Mouse (Mus musculus) heart, postnatal 36 days (tissue): ENCODE measurements around the gene Dhx33. TPM values are rescaled to one million over a fixed set of nuclear protein-coding genes. Genes with fewer than 3 reads are reported as not detected.
A peak's percentile ranks its signal among the peaks of the same experiment; 100 is the strongest.

ENCODE experiments used
- DNase-seq, 2 experiments: peaks; one replicate each; pipeline ENCODE4 v3.0.0; 2021 to 2022
- intact Hi-C: fragments of 180-260 bp; cut with DNase I; formaldehyde crosslinking; loops from one replicate; pipeline ENCODE4 v1.15.1; 2025
- total RNA-seq, 2 experiments: library from RNA; stranded (reverse); gene quantifications; 2 replicates each; pipeline ENCODE4 v1.2.3; 2021

The Dhx33 gene
- 10 to 100 TPM; 10.6 to 10.7 TPM for total RNA-seq

DNA sequence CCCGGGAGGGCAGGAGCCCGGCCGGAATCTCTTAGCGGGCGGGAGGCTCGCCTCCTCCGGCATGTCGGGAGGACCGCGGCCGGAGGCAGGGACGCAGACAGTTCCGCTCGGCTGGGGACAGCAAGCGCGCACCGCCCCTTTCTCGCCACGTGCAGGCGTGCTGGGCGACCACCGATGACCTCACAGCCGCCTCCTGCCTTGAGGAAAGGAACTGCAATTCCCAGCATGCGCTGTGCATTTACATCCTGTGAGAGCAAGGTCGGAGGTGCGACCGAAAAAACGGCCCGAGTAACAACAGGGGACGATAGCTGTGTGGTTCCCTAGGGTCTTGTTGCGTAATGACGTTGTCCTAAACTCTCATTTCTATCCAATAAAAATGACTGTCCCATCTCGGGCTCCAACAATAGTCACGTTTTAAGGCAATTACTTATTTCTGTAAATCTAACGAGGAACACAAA, at the start of gene Dhx33:
Dhx33 (minus strand) TSS at position 122 of the 458 bp plus-strand sequence.
- intact Hi-C loops: loop anchor here (2.0 kb wide), 1 partner anchor 14 kb away; the partner anchor contains the start of genes Derl2 and Mis12
- DNase-seq: peak; percentile 93 to 94

DNA sequence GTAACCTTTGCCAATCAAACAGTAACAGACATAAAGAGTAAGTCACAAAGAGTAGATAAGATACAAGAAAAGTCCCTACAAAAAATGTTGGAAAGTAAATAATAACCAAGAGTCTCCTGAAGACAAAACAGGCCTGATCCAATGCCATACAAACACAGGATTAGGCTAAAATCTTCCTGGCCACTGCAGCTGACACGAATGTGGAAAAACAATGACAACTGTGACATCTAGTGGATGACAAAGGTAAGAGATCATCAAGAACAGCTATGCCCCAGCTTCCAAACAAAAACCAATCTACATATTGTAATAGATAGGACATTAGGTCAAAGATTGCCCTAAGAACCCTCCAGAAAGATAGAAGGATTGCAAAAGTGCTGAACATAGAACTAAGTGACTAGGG, 48.3 kb upstream of the Dhx33 start:
- intact Hi-C loops: loop anchor here (1.0 kb wide), 1 partner anchor 69 kb away; the partner anchor contains the start of gene C1qbp
- DNase-seq: no peak

DNA sequence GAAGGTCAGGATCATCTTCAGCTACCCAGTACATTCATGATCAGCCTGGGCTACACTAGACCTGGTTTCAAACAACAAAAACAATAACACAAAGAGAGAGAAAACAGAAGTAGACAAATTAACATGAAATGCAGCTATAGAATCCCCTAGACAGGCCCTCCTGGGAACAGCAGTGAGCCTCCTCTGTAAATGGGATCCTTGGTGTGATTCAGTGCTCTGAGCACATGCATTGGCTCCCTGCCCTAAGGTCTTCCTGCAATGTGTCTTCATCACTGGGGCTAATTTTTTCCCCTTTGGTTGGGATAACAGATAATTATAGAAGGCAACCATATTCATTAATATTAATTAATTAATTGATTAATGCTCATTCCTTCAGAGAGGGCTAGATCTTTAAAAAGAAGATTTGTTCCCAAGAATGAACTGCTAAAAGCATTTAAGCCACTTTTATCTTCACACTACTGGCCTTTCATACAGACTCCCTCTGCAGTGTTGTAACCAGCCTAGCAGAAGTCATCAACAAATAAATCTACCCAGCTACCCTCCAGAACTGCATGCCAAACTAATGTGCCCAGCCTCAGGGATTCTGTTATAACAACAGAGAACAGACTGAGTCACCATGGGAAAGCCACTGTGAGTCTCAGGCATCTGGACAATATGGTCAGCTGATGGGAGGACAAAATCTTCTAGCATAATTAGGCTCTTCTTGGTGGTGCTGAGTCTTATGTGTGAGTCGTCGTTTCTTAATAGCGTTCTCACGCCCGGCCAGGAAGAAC, 35.5 kb upstream of the Dhx33 start:
- no peak for DNase-seq
- intact Hi-C loops: no loop called here

DNA sequence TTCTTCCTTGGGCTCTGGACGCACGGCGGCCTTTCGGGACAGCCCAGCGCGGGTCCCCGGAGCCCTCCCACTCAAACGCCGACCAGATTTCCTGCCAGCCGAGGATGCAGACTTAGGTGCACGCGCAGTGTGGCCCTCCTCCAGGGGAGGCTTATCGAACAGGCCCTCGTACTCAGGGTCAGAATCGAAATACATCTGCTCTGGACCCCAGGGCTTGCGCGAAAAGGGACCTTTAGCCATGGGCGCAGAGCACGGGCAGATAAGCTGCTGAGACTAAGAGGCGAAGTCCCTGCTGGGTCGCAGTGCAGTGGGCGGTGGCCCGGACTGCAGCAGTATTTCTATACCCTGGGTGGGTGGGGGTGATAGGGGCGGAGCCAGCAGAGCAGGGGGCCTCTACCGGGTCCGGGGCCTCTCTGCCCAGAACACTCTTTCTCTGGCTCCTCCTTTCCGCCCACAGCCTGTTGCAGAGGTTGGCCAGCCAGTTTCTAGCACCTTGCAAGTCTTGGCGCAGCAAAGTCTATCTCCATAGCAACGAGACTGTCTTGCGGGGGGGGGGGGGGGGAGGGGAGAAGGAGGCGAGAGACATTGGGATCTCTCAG, 29.0 kb upstream of the Dhx33 start, which contains the start of gene 6330403K07Rik:
6330403K07Rik (minus strand) TSS at position 351 of the 599 bp plus-strand sequence.
- DNase-seq: no peak
- intact Hi-C loops: no loop called here

DNA sequence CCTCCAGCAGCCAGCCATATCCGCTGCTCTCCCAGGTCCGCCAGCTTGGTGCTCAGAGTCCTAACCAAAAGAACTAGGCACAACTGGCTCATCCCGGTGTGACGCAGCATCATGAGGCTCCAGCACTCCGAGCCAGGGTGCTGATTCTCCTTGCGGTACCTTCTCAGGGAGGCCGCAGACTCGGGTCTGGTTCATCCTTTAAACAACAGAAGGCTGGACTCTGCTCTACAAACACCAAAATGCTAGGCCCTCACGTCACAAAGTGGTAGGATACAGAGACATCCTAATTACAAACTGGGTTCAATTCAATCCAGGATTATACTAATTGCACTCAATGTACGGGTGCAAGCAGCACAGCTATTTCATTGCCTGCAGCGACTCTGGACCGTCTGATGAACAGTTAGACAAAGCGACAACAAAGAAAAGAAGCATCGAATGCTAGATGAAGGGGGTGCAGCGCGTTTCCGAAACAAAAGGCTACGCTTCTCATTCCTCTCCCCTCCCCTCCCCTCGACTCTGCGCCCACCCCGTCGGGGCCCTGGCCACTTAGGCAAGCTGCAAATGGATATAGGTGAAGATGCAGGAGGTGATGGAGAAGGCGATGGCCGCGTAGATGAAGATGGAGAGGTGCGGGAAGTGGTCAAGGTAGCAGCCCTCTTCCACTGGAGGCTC, 28.4 kb upstream of the Dhx33 start:
- no peak for DNase-seq
- intact Hi-C loops: no loop called here

DNA sequence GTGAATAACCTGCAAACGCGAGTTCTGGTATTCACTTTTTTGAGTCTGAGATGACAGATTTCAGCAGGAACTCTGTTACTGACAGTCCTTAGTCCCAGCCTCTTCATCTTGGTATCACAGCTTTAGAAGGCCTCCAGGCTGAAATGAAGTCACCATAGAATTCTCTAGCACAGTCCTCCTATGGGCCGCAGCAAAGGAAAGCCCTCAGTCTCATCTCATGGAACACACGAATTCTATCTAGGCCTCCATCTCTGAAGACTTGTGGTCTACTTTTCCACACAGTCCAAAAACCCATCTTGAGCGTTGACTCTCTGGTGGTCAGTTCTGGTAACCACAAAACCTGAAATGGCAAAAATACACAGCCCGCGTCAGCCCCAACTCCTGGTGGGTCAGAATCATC, 27.8 kb upstream of the Dhx33 start:
- intact Hi-C loops: no loop called here
- no peak for DNase-seq

DNA sequence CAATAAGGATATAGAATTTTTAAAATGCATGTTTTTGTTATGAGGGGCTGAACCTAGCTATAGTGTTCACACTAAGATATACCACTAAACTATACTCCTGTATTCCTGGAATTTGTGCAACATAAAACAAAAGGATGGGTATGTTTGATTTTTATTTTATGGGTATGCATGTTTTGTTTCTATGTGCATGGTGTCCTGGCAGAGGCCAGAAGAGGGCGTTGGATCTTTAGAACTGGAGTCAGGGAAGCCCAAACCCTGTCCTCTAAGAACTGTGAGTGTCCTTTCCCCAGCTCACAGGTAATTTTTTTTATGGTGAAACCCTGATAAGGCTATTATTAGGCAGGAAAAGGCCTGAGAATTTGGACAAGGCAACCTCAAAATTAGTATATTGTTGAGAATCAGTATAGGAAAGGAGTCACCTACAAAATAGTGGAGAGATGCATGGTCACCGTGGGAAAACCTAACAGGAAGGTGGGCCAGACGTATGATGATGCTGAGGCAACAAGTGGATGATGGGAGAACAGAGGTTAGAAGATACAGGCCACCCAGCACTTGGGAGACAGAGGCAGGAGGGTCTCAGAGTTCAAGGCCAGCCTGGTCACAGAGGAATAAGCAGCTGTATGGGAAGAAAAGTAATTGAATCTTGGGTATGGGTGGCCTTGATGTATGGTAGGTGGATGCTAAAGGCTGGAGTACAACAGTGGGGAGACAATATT, 25.3 kb upstream of the Dhx33 start:
- DNase-seq: no peak
- intact Hi-C loops: loop anchor here (10.0 kb wide), 1 partner anchor 115 kb away; the partner anchor contains the start of gene Nlrp1a

DNA sequence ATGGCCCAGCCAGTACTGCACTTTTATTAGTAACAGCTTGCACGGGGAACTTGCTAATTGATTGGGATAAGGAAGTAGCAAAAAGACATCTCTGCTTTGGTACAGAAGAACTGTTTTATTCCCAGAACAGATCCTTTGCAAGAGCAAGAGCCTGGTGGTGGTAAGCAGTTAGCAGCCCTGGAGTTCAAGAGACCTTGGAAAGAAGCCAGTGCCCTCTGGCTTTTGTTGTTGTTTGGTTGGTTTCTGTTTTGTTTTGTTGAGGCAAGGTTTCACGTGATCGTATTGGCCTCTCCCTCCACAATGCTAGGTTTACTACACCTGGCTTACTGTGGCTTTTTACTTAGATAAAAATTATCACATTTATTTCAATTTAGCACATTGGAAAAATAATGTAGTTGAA, 24.0 kb upstream of the Dhx33 start:
- DNase-seq: no peak
- intact Hi-C loops: loop anchor here (10.0 kb wide), 1 partner anchor 117 kb away; the partner anchor contains the start of gene Nlrp1a

DNA sequence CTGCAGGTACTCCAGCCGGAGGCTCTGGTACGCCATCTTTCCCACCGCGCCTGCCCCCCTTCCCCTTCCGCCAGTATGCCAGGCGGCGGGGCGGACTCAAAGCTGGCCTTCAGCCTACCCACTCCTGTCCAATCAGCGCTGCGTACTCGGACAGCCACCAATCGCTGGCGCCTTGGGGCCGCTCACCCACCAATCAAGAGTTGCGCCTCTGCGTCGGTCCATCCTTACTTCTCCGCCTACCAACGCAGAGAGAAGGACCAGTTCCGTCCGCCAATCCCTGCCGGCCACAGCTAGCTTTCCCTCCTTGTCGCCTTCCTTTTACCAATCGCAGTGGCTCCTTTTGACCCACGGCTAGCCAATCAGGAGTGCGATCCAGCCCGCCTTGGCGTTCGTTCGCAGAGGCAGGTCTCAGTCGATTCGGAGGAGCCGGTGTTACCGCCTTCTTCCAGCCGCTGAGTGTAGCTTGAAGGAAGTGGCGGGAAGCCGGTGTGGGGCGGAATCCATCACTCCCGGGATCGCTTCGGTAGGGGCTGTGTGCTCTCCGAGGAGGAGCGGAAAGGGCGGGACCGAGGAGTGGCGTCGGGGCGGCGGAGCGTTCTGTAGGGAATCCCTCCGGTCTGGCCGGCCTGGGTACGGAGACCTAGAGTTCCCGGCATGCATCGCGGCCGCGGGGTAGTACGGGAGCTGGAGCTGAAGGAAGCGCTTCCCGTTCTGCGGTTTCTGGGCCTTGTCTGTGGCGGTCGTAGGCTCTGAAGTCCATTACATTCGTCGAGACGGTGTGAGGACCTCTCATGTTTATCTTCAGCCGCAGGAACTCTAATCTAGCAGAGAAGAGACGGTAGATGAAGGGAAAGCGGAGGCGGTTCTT, 15.2 kb upstream of the Dhx33 start, which contains the start of the genes Mis12 and Derl2:
Mis12 (plus strand) TSS at position 411 of the 868 bp plus-strand sequence.
Derl2 (minus strand) TSS at position 641 of the 868 bp plus-strand sequence.
- peak; percentile 95 to 96 for DNase-seq
- intact Hi-C loops: loop anchor here (2.0 to 10.0 kb wide), 2 partner anchors 15 to 125 kb away; partner anchors contain the start of genes Dhx33 and Nlrp1a

DNA sequence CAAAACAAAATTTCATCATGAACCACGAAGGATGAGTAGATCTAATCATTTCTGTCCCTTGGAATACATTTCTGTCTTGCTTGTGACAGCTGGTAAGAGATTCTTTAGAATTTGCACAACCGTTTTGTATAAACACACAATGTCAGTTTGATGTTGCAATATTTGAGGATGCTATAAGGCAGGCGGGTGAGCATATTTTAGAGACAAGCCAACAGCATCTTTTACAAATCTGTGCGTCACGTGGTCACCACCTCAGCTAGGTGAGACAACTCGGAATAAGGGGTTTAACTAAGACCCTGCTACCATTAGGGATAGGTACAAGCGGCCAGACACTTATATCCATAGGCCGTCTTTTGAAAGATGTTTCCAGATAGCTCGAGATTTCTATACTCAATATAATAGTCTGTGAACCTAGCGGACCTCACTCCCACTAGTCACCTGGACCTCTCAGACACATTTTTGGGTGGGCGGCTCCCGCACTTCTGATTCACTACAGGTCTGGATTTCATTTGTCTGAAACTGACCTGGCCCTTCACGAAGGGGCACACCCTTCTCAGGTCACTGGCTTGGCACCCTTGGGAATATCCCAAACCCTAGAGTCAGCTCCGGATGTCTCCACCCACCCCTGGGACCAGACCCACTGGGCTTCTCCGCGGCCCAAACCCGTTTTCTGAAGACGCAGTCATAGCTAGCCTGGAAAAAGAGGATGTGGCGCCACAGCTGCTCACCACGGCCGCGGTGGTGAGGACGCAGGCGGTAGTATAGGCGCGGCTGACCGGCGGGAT, 14.4 kb upstream of the Dhx33 start:
- DNase-seq: no peak
- intact Hi-C loops: loop anchor here (2.0 kb wide), 1 partner anchor 14 kb away; the partner anchor contains the start of gene Dhx33

DNA sequence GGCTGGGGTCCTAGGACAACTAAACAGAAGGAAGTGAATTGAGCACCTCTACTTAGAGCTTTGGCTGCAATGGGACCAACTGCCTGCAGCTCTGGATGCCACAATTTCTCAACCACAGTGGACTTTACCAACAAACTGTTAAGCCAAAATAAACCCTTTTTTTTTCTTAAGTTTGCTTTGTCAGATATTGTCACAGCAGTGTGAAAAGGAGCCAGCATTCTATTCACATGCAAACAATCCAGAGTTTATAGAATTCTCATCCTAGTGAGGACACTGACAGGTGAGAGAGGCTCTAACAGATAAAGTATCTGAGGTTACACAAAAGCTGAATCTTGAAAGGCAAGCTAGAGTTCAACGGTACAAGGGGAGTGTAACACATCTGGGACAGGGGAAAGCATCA, 12.8 kb upstream of the Dhx33 start:
- no peak for DNase-seq
- intact Hi-C loops: no loop called here

DNA sequence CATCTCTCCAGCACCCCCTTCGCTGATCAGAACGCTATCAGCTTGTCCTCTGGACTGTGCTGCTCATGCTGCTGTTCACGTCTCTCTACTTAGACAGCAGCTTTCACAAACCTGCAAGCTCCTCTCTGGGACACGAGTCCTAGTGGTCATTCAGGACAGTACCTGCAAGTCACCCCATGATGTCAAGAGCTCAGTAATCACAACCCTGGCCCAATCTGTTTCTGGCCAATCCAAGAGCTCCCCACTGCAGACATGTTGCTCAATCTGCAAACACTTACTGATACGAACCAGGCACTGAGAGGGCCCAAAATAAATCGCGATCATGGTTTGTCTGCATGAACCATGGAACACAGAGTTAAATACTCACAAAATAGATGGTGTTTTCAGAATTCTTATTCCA, 8.5 kb upstream of the Dhx33 start:
- peak in 1 of 2 experiments; percentile 7 for DNase-seq
- intact Hi-C loops: no loop called here

DNA sequence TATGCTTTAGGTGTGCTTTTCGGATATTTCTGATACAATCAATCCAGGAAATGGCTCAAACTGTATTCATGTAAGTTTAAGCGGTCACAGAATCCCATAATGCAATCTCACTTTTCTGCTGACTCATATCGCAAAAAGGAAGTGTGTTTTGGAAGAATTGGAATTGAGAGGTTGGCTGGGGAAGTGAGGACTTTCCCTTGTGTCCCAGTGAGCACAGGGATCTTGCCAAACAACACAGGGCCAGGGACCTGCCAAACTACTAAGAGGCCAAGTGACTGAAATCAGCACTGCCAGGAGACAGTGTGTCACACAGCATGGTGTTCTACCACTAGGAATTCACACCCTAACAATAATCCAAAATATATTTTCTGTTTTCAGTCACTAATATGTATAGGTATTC, 4.1 kb upstream of the Dhx33 start:
- DNase-seq: peak; percentile 34 to 39
- intact Hi-C loops: no loop called here

DNA sequence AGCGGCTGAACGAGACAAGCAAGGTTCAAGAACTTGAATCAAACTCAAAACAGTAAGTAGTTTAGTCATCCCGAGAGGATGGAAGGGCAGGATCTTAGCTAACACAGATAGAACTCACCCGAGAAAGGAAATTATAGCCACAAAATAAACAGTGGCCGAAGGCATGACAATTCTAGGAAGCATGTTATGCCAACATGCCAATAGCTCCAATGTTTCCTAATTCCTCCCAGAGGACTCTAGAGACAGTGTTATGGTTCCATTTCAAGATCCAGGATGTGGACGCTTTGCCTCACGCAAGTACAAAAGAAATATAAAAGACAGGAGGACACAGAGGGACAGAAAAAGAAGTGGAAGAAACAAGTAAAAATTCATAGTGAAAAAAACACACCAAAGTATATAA, 3.6 kb upstream of the Dhx33 start:
- intact Hi-C loops: no loop called here
- DNase-seq: no peak

DNA sequence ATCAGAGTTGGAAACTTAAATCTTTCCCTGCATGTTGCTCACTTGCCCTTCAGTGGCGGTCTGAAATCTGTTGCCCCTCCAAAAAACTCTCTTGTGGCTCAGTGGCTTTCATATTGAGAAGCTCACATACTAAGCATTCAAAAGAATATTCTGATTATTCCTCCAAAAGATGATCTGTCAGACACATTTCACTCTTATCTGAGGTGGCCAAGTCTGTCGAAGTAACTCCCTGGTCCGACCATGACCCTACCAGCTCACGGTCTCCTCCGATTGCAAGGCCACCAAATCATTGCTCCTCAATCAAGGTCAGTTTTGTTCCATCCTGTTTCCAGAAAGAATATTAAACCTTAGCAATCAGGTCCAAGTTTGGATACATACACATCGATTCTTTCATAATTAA, 2.8 kb upstream of the Dhx33 start:
- no peak for DNase-seq
- intact Hi-C loops: no loop called here

DNA sequence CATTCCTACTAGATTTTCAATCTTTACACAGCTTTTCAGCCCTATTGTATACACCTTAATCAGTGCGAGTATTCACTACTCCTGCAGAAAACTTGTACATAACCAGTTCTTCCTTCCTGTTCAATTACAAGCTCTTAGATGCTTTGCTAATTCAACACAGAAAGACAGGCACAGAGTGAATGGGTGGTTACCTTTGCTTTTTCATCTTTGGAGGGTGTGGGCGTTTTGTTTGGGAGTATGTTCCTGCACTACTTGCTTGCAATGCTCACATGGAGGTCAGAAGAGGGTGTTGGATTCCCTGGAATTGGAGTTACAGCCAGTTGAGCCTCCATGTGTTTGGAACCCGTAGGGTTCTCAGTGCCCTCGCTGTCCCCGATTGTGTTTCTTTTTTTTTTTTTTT, 809 bp upstream of the Dhx33 start:
- DNase-seq: no peak
- intact Hi-C loops: loop anchor here (2.0 kb wide), 1 partner anchor 14 kb away; the partner anchor contains the start of genes Derl2 and Mis12

DNA sequence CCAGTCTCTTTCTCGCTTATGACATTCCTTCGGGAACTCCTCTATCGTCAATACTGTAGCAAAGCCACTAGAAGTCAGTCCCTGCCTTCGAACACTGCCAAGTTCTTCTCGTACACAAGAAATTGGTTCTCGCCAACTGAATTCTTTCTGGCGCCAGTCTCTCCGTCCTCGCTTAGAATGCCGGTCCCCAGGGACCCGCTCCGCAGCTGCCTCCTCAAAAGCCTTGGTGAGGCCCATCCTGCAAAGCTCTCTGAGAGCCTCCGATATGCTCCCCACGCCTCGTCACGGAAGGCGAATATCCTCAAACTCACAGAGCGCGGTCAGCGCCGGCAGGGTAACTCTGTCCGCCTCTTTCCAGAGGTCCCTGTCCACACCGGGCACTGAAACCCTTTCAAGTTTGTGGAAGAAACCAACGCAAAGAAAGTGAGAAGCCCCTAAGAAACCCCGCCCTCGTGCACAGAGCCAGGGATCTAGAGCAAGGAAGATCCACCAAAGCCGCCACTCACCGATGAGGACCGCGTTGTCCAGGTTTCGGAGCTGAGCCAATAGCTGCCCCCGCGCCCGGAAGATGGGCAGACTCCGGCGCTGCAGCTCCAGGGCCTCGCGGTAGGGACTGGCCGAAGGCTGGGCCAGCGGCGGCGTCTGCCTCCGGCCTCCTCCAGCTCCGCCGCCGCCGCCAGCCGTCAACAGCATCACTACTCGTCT, 474 bp downstream of the Dhx33 start:
- no peak for DNase-seq
- intact Hi-C loops: loop anchor here (2.0 kb wide), 2 partner anchors 15 to 19 kb away; partner anchors contain the start of genes Derl2 and Mis12

DNA sequence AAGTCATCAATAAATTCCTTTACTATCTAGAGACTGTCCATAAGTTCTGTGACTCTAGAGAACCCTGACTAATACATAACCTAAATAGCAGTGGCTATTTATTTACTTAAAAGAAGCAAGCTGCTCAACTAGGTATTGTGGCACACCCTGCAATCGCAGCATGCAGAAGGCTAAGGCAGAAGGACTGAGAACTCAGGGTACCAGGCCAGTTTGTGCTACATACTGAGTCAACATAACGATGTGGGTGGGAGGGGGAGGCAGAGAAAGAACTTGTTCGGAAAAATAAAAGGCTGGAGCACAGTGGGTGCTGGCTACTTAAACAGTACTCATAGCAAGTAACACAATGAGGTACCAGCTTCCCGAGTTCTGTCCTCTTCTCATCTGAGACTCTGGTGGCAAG, 3.1 kb downstream of the Dhx33 start:
- intact Hi-C loops: no loop called here
- no peak for DNase-seq
